Mouse (Mus musculus) hindbrain, embryonic 10.5 days (tissue): ENCODE data around the gene Plekha5. TPM values are rescaled to one million over a fixed set of nuclear protein-coding genes. Genes with fewer than 3 reads are reported as not detected.
"Not testable (repeated sequence)": the region's sequence is repeated elsewhere in the genome, so short reads cannot be mapped to it uniquely, and the experiment has no call there.

Experiments used
- DNase-seq: peaks from one replicate; pipeline ENCODE4 v3.0.0-alpha.2; 2017; ENCODE audit warnings: low spot score
- H3K27ac ChIP-seq: fragments of 300-500 bp; sonication (generic); 2 replicates; pipeline ENCODE4 v1.5.1; 2016; ENCODE audit warnings: mild to moderate bottlenecking, moderate library complexity
- H3K27me3 ChIP-seq: fragments of 300-500 bp; sonication (generic); 2 replicates; pipeline ENCODE4 v1.6.1; 2016; ENCODE audit warnings: mild to moderate bottlenecking; ENCODE audit not compliant: poor library complexity, insufficient read depth, severe bottlenecking
- H3K36me3 ChIP-seq: fragments of 300-500 bp; sonication (generic); 2 replicates; pipeline ENCODE4 v1.6.1; 2016; ENCODE audit warnings: mild to moderate bottlenecking, moderate library complexity
- H3K4me1 ChIP-seq: fragments of 300-500 bp; sonication (generic); replicated peaks from 2 replicates; pipeline ENCODE4 v1.6.1; 2016; ENCODE audit warnings: mild to moderate bottlenecking
- H3K4me3 ChIP-seq: fragments of 300-500 bp; sonication (generic); 2 replicates; pipeline ENCODE4 v1.5.1; 2016; ENCODE audit warnings: mild to moderate bottlenecking, moderate library complexity
- H3K9me3 ChIP-seq: fragments of 300-500 bp; sonication (generic); 2 replicates; pipeline ENCODE4 v1.6.1; 2016; ENCODE audit warnings: mild to moderate bottlenecking, moderate library complexity
- WGBS: fragments of 180-500 bp; shearing (Covaris S2); methylation state at CpG from one replicate; pipeline ENCODE4 v1.1.7; 2016; 5-methylcytosine and 5-hydroxymethylcytosine counted together
- polyA plus RNA-seq: library from polyadenylated mRNA; unstranded; fragments of >200 nt; fragmentation: Nextera tagmentation; extraction: Ambion mirVana; gene quantifications from 2 replicates; pipeline ENCODE4 v1.2.1, GENCODE M21; 2016

The Plekha5 gene
- polyA plus RNA-seq, 1 experiment from 2014 or later = 35.5 TPM

GRCm38 (mm10) chr6:140580170-140580569 lies 156.3 kb downstream of the Plekha5 start:
- Histone ChIP-seq H3K9me3 (no peaks in the 10 kb centered on the region), H3K36me3 (peaks cover 70% of the 10 kb centered on the region), H3K27me3 (no peaks in the 10 kb centered on the region), H3K27ac (no peak overlapping the region), H3K4me1 (no peaks in the 10 kb centered on the region), H3K4me3 (no peak overlapping the region)
- no peak for DNase-seq
- 93% methylated on average over 4 of the region's 4 CpGs for WGBS

- Histone ChIP-seq H3K27me3 (no peaks in the 10 kb centered on the region), H3K27ac (no peak overlapping the region), H3K9me3 (no peaks in the 10 kb centered on the region), H3K4me1 (no peaks in the 10 kb centered on the region), H3K36me3 (peaks cover 91% of the 10 kb centered on the region), H3K4me3 (no peak overlapping the region)
- DNase-seq = no peak
- WGBS = 89% methylated on average over 8 of the region's 8 CpGs
These were observed 162.9 kb downstream of the Plekha5 start for GRCm38 (mm10) chr6:140586714-140587259.

- Histone ChIP-seq H3K4me3 (no peak overlapping the region), H3K4me1 (no peaks in the 10 kb centered on the region), H3K27me3 (no peaks in the 10 kb centered on the region), H3K9me3 (no peaks in the 10 kb centered on the region), H3K27ac (no peak overlapping the region), H3K36me3 (peaks cover 100% of the 10 kb centered on the region)
- DNase-seq = no peak
- WGBS = 85% methylated on average over 5 of the region's 5 CpGs
These were observed 167.5 kb downstream of the Plekha5 start for GRCm38 (mm10) chr6:140591331-140591730.

GRCm38 (mm10) chr6:140592713-140593112 lies 168.9 kb downstream of the Plekha5 start:
- DNase-seq = no peak
- H3K27ac ChIP-seq = no peak overlapping the region
- H3K4me1 ChIP-seq = peaks cover 8% of the 10 kb centered on the region
- 92% methylated on average over 8 of the region's 8 CpGs for WGBS
- H3K4me3 ChIP-seq = no peak overlapping the region
- no peaks in the 10 kb centered on the region for H3K27me3 ChIP-seq
- H3K36me3 ChIP-seq = peaks cover 99% of the 10 kb centered on the region
- no peaks in the 10 kb centered on the region for H3K9me3 ChIP-seq

- no peak overlapping the region for H3K27ac ChIP-seq
- H3K9me3 ChIP-seq = no peaks in the 10 kb centered on the region
- 90% methylated on average over 17 of the region's 17 CpGs for WGBS
- no peaks in the 10 kb centered on the region for H3K27me3 ChIP-seq
- H3K4me1 ChIP-seq = peaks cover 16% of the 10 kb centered on the region
- no peak for DNase-seq
- H3K36me3 ChIP-seq = peaks cover 93% of the 10 kb centered on the region
- no peak overlapping the region for H3K4me3 ChIP-seq
These were observed 169.7 kb downstream of the Plekha5 start for GRCm38 (mm10) chr6:140593420-140594170.

- DNase-seq, H3K9me3 ChIP-seq, H3K27ac ChIP-seq, H3K27me3 ChIP-seq, H3K4me3 ChIP-seq: not testable (repeated sequence)
- peaks cover 78% of the 10 kb centered on the region for H3K36me3 ChIP-seq
- WGBS = 92% methylated on average over 6 of the region's 6 CpGs
- H3K4me1 ChIP-seq = peaks cover 16% of the 10 kb centered on the region
These were observed 171.7 kb downstream of the Plekha5 start for GRCm38 (mm10) chr6:140595551-140595950.

GRCm38 (mm10) chr6:140597381-140598329 lies 173.8 kb downstream of the Plekha5 start:
- no peak overlapping the region for H3K4me3 ChIP-seq
- peaks cover 63% of the 10 kb centered on the region for H3K36me3 ChIP-seq
- no peak for DNase-seq
- H3K27ac ChIP-seq = peak overlapping the region; percentile 76
- H3K27me3 ChIP-seq = no peaks in the 10 kb centered on the region
- peaks cover 19% of the 10 kb centered on the region for H3K4me1 ChIP-seq
- 48% methylated on average over 15 of the region's 15 CpGs for WGBS
- H3K9me3 ChIP-seq = no peaks in the 10 kb centered on the region

- 91% methylated on average over 9 of the region's 9 CpGs for WGBS
- no peak for DNase-seq
- H3K27me3 ChIP-seq = no peaks in the 10 kb centered on the region
- peaks cover 56% of the 10 kb centered on the region for H3K36me3 ChIP-seq
- peak overlapping the region; percentile 76; the same call in 1 of the 2 replicates for H3K27ac ChIP-seq
- H3K9me3 ChIP-seq = no peaks in the 10 kb centered on the region
- H3K4me3 ChIP-seq = no peak overlapping the region
- H3K4me1 ChIP-seq = peaks cover 28% of the 10 kb centered on the region
These were observed 174.7 kb downstream of the Plekha5 start for GRCm38 (mm10) chr6:140598516-140598915.

GRCm38 (mm10) chr6:140599337-140599736 lies 175.5 kb downstream of the Plekha5 start:
- Histone ChIP-seq H3K9me3 (no peaks in the 10 kb centered on the region), H3K27me3 (no peaks in the 10 kb centered on the region), H3K27ac (no peak overlapping the region; the same call in 1 of the 2 replicates), H3K36me3 (peaks cover 48% of the 10 kb centered on the region), H3K4me3 (no peak overlapping the region), H3K4me1 (peaks cover 36% of the 10 kb centered on the region)
- WGBS = 89% methylated on average over 5 of the region's 5 CpGs
- DNase-seq = no peak

GRCm38 (mm10) chr6:140600671-140601070 lies 176.8 kb downstream of the Plekha5 start:
- H3K4me3 ChIP-seq = not testable (repeated sequence)
- H3K36me3 ChIP-seq = peaks cover 34% of the 10 kb centered on the region

GRCm38 (mm10) chr6:140601175-140601574 lies 177.3 kb downstream of the Plekha5 start:
- H3K4me1 ChIP-seq = peaks cover 43% of the 10 kb centered on the region
- H3K27me3 ChIP-seq = no peaks in the 10 kb centered on the region
- no peak overlapping the region for H3K27ac ChIP-seq
- H3K36me3 ChIP-seq = peaks cover 29% of the 10 kb centered on the region
- H3K9me3 ChIP-seq = no peaks in the 10 kb centered on the region
- DNase-seq = no peak
- 96% methylated on average over 4 of the region's 4 CpGs for WGBS
- H3K4me3 ChIP-seq = no peak overlapping the region

More at GRCm38 (mm10) chr6:140600671-140601070, 176.8 kb downstream of the Plekha5 start:
- H3K9me3 ChIP-seq, DNase-seq, H3K27me3 ChIP-seq, H3K27ac ChIP-seq: not testable (repeated sequence)
- WGBS = 93% methylated on average over 8 of the region's 8 CpGs
- H3K4me1 ChIP-seq = peaks cover 43% of the 10 kb centered on the region

- peak; percentile 45 for DNase-seq
- peaks cover 12% of the 10 kb centered on the region; the same call in 1 of the 2 replicates for H3K36me3 ChIP-seq
- H3K27me3 ChIP-seq = no peaks in the 10 kb centered on the region
- no peaks in the 10 kb centered on the region for H3K9me3 ChIP-seq
- peak overlapping the region; percentile 69; the same call in 1 of the 2 replicates for H3K27ac ChIP-seq
- WGBS = 10% methylated on average over 8 of the region's 8 CpGs
- H3K4me1 ChIP-seq = peaks cover 33% of the 10 kb centered on the region
- H3K4me3 ChIP-seq = no peak overlapping the region
These were observed 179.5 kb downstream of the Plekha5 start for GRCm38 (mm10) chr6:140603228-140603944.
